Mouse (Mus musculus) neutrophil, adult 5-6 weeks (primary cell): Measurements from ENCODE around the gene Relch. TPM values are rescaled to one million over a fixed set of nuclear protein-coding genes. Genes with fewer than 3 reads are reported as not detected.

Experiments
- ATAC-seq: fragments of 151-379, 151-347 bp; 2 replicates; pipeline ENCODE4 v1.8.0; 2017; ENCODE audit warnings: mild to moderate bottlenecking, moderate TSS enrichment; ENCODE audit not compliant: insufficient number of reproducible peaks, poor library complexity, low FRiP score, severe bottlenecking; ENCODE audit errors: extremely low read depth
- total RNA-seq: library from RNA; stranded (forward); fragments of 200-1000 nt; gene quantifications from 2 replicates; pipeline ENCODE4 v1.2.3, GENCODE M21; 2017

The Relch gene
- total RNA-seq, 1 experiment from 2014 or later: 80.3 TPM

GRCm38 (mm10) chr1:105784257-105785016 lies 120.8 kb downstream of the Relch start:
- no peak for ATAC-seq

GRCm38 (mm10) chr1:105785146-105785545 lies 121.5 kb downstream of the Relch start:
- ATAC-seq: no peak

- ATAC-seq: no peak
Measured at GRCm38 (mm10) chr1:105786731-105787357, 123.2 kb downstream of the Relch start.

GRCm38 (mm10) chr1:105790103-105790502 lies 126.4 kb downstream of the Relch start:
- ATAC-seq: no peak

- no peak for ATAC-seq
Measured at GRCm38 (mm10) chr1:105794670-105795069, 131.0 kb downstream of the Relch start.

- ATAC-seq: no peak
Measured at GRCm38 (mm10) chr1:105795705-105796104, 132.0 kb downstream of the Relch start.

- ATAC-seq: no peak
Measured at GRCm38 (mm10) chr1:105800570-105800969, 136.9 kb downstream of the Relch start.

GRCm38 (mm10) chr1:105801252-105801651 lies 137.6 kb downstream of the Relch start:
- ATAC-seq: no peak

- no peak for ATAC-seq
Measured at GRCm38 (mm10) chr1:105802941-105803340, 139.3 kb downstream of the Relch start.

GRCm38 (mm10) chr1:105804285-105804684 lies 140.6 kb downstream of the Relch start:
- ATAC-seq: no peak

Other genes starting within 250 kb of the Relch start
- gene Pign, start 184 bp upstream of the Relch start, total RNA-seq: 49.0 and 55.1 TPM in 2 replicates
- 0.47 and 0.61 TPM in 2 replicates for gene Tnfrsf11a, start 116.9 kb downstream of the Relch start, total RNA-seq